Mouse (Mus musculus) CH12.LX (cell line): ENCODE measurements around the gene Epyc. TPM values are rescaled to one million over a fixed set of nuclear protein-coding genes. Genes with fewer than 3 reads are reported as not detected.
A peak's percentile ranks its signal among the peaks of the same experiment; 100 is the strongest.

Experiments used
- DNase-seq: peaks from one replicate; pipeline ENCODE4 v3.0.0-alpha.2; 2013; ENCODE audit errors: extremely low read depth
- H3K27ac ChIP-seq: 2 replicates; pipeline ENCODE4 v1.5.1; 2012; ENCODE audit warnings: low read depth, mild to moderate bottlenecking, control low read depth, moderate library complexity; ENCODE audit not compliant: insufficient read depth
- H3K27me3 ChIP-seq: replicated peaks from 2 replicates; pipeline ENCODE3; 2012; ENCODE audit warnings: inconsistent platforms
- H3K36me3 ChIP-seq, 2 experiments: replicated peaks in 1 of 2; 2 replicates each; pipeline versions ENCODE3 to v1.6.1; 2012; ENCODE audit warnings: inconsistent platforms in 1 of 2, low read length in 1 of 2, mild to moderate bottlenecking in 1 of 2, mixed read lengths in 1 of 2, moderate library complexity in 1 of 2; ENCODE audit not compliant: control insufficient read depth in 1 of 2, insufficient read depth in 1 of 2
- H3K4me1 ChIP-seq, 2 experiments: 2 replicates each; pipeline ENCODE4 v1.6.1; 2012; ENCODE audit warnings: inconsistent platforms in 1 of 2, moderate library complexity in 1 of 2; ENCODE audit not compliant: insufficient read depth in 2 of 2, control insufficient read depth in 1 of 2
- H3K4me2 ChIP-seq: 2 replicates; pipeline ENCODE4 v1.6.1; 2012; ENCODE audit warnings: low read depth, mild to moderate bottlenecking, control low read depth; ENCODE audit not compliant: poor library complexity, insufficient read depth, severe bottlenecking
- H3K4me3 ChIP-seq, 3 experiments: fragments of 150-350 bp in 1 of 3; sonication (generic) in 1 of 3; replicated peaks in 1 of 3; 2 replicates each; pipeline versions ENCODE3 to v1.5.1; 2011 to 2012; ENCODE audit warnings: low read depth in 2 of 3, low read length in 2 of 3, mild to moderate bottlenecking in 2 of 3, moderate library complexity in 2 of 3, control low read depth in 1 of 3, improper control_type of control experiment in 1 of 3, inconsistent platforms in 1 of 3, mixed read lengths in 1 of 3; ENCODE audit not compliant: poor library complexity in 1 of 3
- H3K79me2 ChIP-seq: replicated peaks from 2 replicates; pipeline ENCODE4 v1.6.1; 2012; ENCODE audit warnings: mild to moderate bottlenecking, moderate library complexity; ENCODE audit not compliant: control insufficient read depth, poor library complexity, insufficient read depth, severe bottlenecking; ENCODE audit errors: extremely low read depth
- H3K9ac ChIP-seq: 2 replicates; pipeline ENCODE4 v1.6.1; 2012; ENCODE audit warnings: low read depth, mild to moderate bottlenecking, control low read depth, moderate library complexity; ENCODE audit not compliant: insufficient read depth
- H3K9me3 ChIP-seq: replicated peaks from 2 replicates; pipeline ENCODE3; 2012; ENCODE audit warnings: low read length, inconsistent platforms, mixed read lengths
- BHLHE40 ChIP-seq: IDR thresholded peaks from 2 replicates; pipeline ENCODE4 v1.6.1; 2011; ENCODE audit warnings: mild to moderate bottlenecking, low read depth, low read length, improper control_type of control experiment
- CHD2 ChIP-seq: IDR thresholded peaks from 2 replicates; pipeline ENCODE4 v1.6.1; 2011; ENCODE audit warnings: low read length, improper control_type of control experiment
- CTCF ChIP-seq, 2 experiments: IDR thresholded peaks in 1 of 2; conservative IDR thresholded peaks in 1 of 2; 2 replicates each; pipeline ENCODE4 v1.5.1; 2011 to 2012; ENCODE audit warnings: low read depth in 2 of 2, low read length in 2 of 2, improper control_type of control experiment in 1 of 2, inconsistent platforms in 1 of 2, mild to moderate bottlenecking in 1 of 2, moderate library complexity in 1 of 2
- ELF1 ChIP-seq: IDR thresholded peaks from 2 replicates; pipeline ENCODE4 v1.6.1; 2014; ENCODE audit warnings: low read depth, mild to moderate bottlenecking, inconsistent platforms, low read length, improper control_type of control experiment
- EP300 ChIP-seq: IDR thresholded peaks from 2 replicates; pipeline ENCODE4 v1.6.1; 2011; ENCODE audit warnings: low read length, improper control_type of control experiment
- ETS1 ChIP-seq: conservative IDR thresholded peaks from 2 replicates; pipeline ENCODE4 v1.6.1; 2012; ENCODE audit warnings: low read depth, mild to moderate bottlenecking, inconsistent platforms, low read length, improper control_type of control experiment, moderate library complexity
- HCFC1 ChIP-seq: IDR thresholded peaks from 2 replicates; pipeline ENCODE4 v1.6.1; 2012; ENCODE audit warnings: low read depth, mild to moderate bottlenecking, inconsistent platforms, low read length, improper control_type of control experiment
- IRF4 ChIP-seq: IDR thresholded peaks from 2 replicates; pipeline ENCODE4 v1.6.1; 2014; ENCODE audit warnings: low read depth, mild to moderate bottlenecking, inconsistent platforms, low read length, improper control_type of control experiment
- JUND ChIP-seq: conservative IDR thresholded peaks from 2 replicates; pipeline ENCODE4 v1.6.1; 2011; ENCODE audit warnings: low read depth, low read length, improper control_type of control experiment
- KAT2A ChIP-seq: IDR thresholded peaks from 2 replicates; pipeline ENCODE4 v1.6.1; 2012; ENCODE audit warnings: low read length, improper control_type of control experiment, inconsistent platforms; ENCODE audit not compliant: insufficient replicate concordance
- MAFK ChIP-seq: IDR thresholded peaks from 2 replicates; pipeline ENCODE4 v1.6.1; 2011; ENCODE audit warnings: low read length, improper control_type of control experiment; ENCODE audit not compliant: insufficient replicate concordance
- MAX ChIP-seq: IDR thresholded peaks from 2 replicates; pipeline ENCODE4 v1.6.1; 2011; ENCODE audit warnings: low read length, improper control_type of control experiment
- MAZ ChIP-seq: IDR thresholded peaks from 2 replicates; pipeline ENCODE4 v1.6.1; 2012; ENCODE audit warnings: low read depth, mild to moderate bottlenecking, inconsistent platforms, low read length, improper control_type of control experiment, moderate library complexity
- MYC ChIP-seq: IDR thresholded peaks from 2 replicates; pipeline ENCODE4 v1.6.1; 2011; ENCODE audit warnings: low read depth, mild to moderate bottlenecking, improper control_type of control experiment, low read length
- POLR2A ChIP-seq: IDR thresholded peaks from 2 replicates; pipeline ENCODE4 v1.6.1; 2011; ENCODE audit warnings: low read depth, mild to moderate bottlenecking, improper control_type of control experiment, low read length
- POLR2AphosphoS2 ChIP-seq: IDR thresholded peaks from 2 replicates; pipeline ENCODE4 v1.6.1; 2011; ENCODE audit warnings: low read depth, low read length, improper control_type of control experiment
- RAD21 ChIP-seq: IDR thresholded peaks from 2 replicates; pipeline ENCODE4 v1.6.1; 2011; ENCODE audit warnings: low read depth, mild to moderate bottlenecking, low read length, improper control_type of control experiment, moderate library complexity
- RCOR1 ChIP-seq: conservative IDR thresholded peaks from 2 replicates; pipeline ENCODE4 v1.6.1; 2012; ENCODE audit warnings: low read depth, mild to moderate bottlenecking, inconsistent platforms, low read length, improper control_type of control experiment
- SMC3 ChIP-seq: IDR thresholded peaks from 2 replicates; pipeline ENCODE4 v1.6.1; 2011; ENCODE audit warnings: low read depth, low read length, improper control_type of control experiment
- TCF12 ChIP-seq: IDR thresholded peaks from 2 replicates; pipeline ENCODE4 v1.6.1; 2014; ENCODE audit warnings: low read depth, mild to moderate bottlenecking, inconsistent platforms, low read length, improper control_type of control experiment
- UBTF ChIP-seq: IDR thresholded peaks from 2 replicates; pipeline ENCODE4 v1.6.1; 2012; ENCODE audit warnings: low read depth, mild to moderate bottlenecking, inconsistent platforms, low read length, improper control_type of control experiment, moderate library complexity
- ZKSCAN1 ChIP-seq: IDR thresholded peaks from 2 replicates; pipeline ENCODE4 v1.6.1; 2012; ENCODE audit warnings: low read depth, inconsistent platforms, low read length, improper control_type of control experiment, borderline replicate concordance
- ZNF384 ChIP-seq: IDR thresholded peaks from 2 replicates; pipeline ENCODE4 v1.6.1; 2012; ENCODE audit warnings: low read depth, low read length, improper control_type of control experiment, inconsistent platforms
- dilution Hi-C: fragments of 300-500 bp; cut with MboI; formaldehyde crosslinking; loops from 2 replicates; pipeline ENCODE4 v1.14.3; 2020; ENCODE audit warnings: low sequenced_read_pairs; ENCODE audit not compliant: extremely low pct_unique_long_range_greater_than_20kb, extremely low pct_ligation_motif_present
- in situ Hi-C: fragments of 300-500 bp; cut with MboI; formaldehyde crosslinking; loops from 3 replicates; pipeline ENCODE4 v1.14.3; 2019; ENCODE audit warnings: low sequenced_read_pairs, low pct_ligation_motif_present, low pct_unique_long_range_greater_than_20kb, mixed read lengths
- polyA plus RNA-seq: library from polyadenylated mRNA; unstranded; fragments of >175 nt; gene quantifications from 2 replicates; pipeline ENCODE4 v1.2.1, GENCODE M21; 2012; ENCODE audit warnings: low read depth; ENCODE audit not compliant: insufficient read length
- total RNA-seq, 2 experiments: library from RNA; depleted of rRNA; stranded (reverse); fragments of 300-350 nt in 1 of 2; fragments of >200 nt in 1 of 2; gene quantifications; 2 replicates each; pipeline ENCODE4 v1.2.3; 2012 to 2014

Epyc gene
- total and polyA plus RNA-seq, 3 experiments, result not detected

DNA sequence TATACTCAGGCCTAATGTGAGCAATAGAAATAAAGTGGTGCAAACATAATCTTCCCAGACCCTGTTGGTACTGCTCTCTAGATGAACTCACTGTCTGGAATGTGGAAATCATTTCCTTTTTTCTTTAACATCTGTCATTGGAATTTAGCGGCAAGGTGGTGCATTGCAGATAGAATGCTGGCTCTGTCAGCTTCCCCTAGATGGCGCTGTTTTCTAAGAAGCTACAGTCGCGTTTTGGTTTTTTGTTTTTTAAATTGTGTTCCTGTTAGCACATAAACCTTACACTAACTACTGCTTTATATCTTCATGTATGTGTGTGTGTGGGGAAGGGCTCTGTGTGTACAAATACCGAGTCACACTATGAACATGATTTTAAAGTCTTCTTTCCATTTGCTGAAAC lies 68.8 kb downstream of the Epyc start:
- no peaks in the 10 kb centered on the region for H3K79me2 ChIP-seq
- no peaks in the 10 kb centered on the region for H3K9me3 ChIP-seq
- in situ Hi-C loops (no loop called here), dilution Hi-C loops (no loop called here)
- no peaks in the 10 kb centered on the region for H3K36me3 ChIP-seq
- no peak overlapping the region for H3K27ac ChIP-seq
- H3K4me2 ChIP-seq, result no peak overlapping the region
- no peaks in the 10 kb centered on the region for H3K4me1 ChIP-seq
- H3K27me3 ChIP-seq, result no peaks in the 10 kb centered on the region
- H3K9ac ChIP-seq, result no peak overlapping the region
- TF ChIP-seq BHLHE40 (no peak), MYC (0 out of 2 replicates have a peak, but pooled peaks have one; percentile 47), ELF1 (no peak), CTCF (conservative IDR thresholded peaks at IDR 0.05 in 1 of 2, IDR thresholded peaks at IDR 0.05 in 1 of 2; ENCODE audit: low read depth in 2 of 2, low read length in 2 of 2) (peak; percentile 86 to 87), CHD2 (no peak), SMC3 (peak; percentile 55), ZNF384 (peak; percentile 59), RAD21 (peak; percentile 79)
- DNase-seq, result peak; percentile 64
- H3K4me3 ChIP-seq, result no peak overlapping the region

DNA sequence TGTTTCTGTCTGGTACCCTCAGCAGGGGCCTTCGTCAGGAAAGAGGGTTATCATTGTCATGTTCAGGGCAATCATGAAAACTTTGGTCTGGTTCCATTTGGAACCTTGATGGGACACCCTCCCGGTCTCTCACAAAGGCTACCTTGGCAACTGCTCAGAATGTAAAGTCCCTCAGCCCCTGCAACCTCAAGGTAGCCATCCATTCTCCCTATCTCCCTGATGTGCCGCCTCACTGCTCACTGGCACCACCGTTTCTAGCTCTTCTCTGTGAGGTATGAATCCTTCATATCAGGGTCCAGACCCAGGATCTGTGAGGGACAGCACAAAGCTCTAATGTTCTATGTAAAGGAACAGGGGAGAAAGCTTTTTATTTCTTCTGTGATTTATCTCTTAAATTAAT lies 70.7 kb downstream of the Epyc start:
- in situ Hi-C loops (no loop called here), dilution Hi-C loops (no loop called here)
- Histone ChIP-seq H3K27me3 (no peaks in the 10 kb centered on the region), H3K9me3 (no peaks in the 10 kb centered on the region), H3K4me3 (no peak overlapping the region), H3K4me2 (no peak overlapping the region), H3K27ac (no peak overlapping the region), H3K36me3 (no peaks in the 10 kb centered on the region), H3K9ac (no peak overlapping the region), H3K79me2 (no peaks in the 10 kb centered on the region), H3K4me1 (no peaks in the 10 kb centered on the region)
- TF ChIP-seq ZKSCAN1 (no peak), SMC3 (no peak), IRF4 (no peak), RCOR1 (no peak), POLR2A (no peak), MAZ (no peak), RAD21 (no peak), KAT2A (no peak), UBTF (no peak), TCF12 (no peak), POLR2AphosphoS2 (no peak), JUND (no peak), EP300 (no peak), MAFK (no peak), ETS1 (no peak), MAX (no peak), HCFC1 (no peak)
- no peak for DNase-seq
